Mouse (Mus musculus): ENCODE results near the gene Map1b.
A peak's percentile ranks its signal among the peaks of the same experiment; 100 is the strongest.

Map1b gene

DNA sequence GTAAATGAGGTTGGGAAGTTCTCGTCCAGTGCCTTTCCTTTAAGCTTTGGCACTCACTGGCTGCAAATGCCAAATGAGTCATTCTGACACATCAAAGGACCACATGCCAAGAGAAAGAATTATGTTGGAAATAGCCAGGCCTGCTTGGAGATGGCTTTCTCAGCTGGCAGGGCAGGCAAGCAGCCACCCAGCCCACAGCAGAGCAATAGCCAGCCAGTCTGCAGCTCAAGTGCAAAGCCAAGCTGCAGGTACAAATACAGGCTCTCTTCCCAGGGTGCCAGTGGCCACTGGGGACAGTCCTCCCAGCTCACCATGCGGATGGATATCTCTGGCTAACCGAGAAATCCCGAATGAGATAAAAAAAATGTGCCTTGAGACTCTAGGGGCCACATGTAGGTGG, 12.1 kb upstream of the Map1b start:
- no peak for DNase-seq (ENCODE audit: low read depth, low spot score)

DNA sequence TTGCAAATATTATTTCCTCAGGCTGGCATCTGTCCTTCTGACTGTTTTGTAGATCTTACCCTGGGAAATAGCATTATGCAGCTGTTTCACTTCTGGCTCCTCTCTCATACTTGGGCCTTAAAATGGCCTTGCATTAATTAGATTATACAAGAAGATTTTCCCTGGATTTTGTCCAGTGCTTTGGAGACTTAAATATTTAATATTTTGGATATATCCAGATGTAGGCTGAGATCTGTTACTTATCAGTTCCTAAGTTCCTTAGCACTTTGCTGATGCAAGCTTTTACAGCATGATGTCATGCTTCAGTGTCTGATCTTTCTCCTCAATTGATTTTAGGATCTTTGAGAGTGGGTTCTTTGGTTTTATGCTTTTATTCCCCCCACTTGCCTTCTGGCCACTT, 11.6 kb upstream of the Map1b start:
- DNase-seq (ENCODE audit: low read depth, low spot score), result no peak

DNA sequence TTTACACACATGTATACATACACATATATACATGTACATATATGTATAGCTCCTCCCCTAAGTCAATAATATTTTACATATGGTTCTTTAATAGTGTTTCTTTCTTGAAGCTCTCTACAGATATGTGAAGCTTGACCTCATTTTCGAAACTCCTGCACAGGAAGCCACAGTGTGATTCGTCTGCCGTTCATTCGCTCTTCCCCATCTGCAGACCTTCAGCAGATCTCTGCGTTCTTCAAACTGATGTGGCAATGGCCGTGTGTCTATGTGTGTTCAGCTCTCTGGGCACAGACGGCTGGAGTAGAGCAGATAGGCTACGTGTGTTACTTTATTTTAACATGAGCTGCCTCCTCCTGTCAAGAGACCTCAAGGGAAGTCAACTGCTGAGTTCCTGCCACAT, 9.2 kb upstream of the Map1b start:
- DNase-seq (ENCODE audit: low read depth, low spot score), result no peak

DNA sequence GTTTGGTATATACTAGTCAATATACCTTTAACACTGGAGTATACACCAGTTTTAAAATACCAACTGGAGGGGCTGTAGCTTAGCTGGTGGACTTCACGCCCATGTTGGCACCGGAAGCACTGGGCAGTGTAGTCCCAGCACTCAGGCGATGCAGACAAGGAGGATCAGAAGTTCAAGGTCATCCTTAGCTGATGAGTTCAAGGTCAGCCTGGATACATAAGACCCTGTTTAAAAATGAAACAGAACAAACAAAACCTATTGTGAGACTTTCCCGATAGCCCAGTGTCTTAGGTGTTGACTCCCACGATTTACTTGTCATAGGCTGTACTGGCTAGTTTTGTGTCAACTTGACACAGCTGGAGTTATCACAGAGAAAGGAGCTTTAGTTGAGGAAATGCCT, 1.5 kb upstream of the Map1b start:
- DNase-seq (ENCODE audit: low read depth, low spot score), result no peak

DNA sequence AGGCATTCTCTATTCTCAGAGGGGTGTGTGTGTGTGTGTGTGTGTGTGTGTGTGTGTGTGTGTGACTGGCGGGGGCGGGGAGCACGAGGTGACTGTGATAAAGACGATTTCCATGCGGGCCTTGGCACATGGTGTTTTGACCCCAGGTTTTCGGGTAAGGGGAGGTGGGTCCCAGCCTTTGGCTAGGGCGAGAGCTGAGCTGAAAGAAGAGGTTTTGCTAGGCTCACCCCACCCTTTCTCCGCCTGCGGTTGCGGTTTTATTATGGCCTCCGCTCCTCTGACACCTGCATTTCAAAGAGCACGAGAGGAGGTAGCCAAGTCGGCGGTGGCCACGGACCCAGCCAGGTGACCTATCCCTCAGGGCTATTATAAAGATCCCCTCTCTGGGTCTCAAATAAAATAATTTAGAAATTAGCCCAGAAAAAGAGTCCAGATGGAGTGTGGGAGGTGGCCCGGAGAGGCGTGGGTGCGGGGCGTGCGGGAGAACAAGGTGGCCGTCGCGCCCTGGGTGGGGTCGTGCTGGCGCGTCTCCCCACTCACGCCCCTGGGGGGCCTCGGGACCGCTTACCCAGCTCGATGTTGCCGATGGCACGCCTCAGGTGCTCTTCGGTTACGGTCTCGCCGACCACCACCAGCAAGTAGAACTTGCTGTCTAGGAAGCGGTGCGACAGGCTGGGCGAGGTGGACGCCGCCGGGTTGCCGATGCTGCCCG, 448 bp downstream of the Map1b start:
- DNase-seq (ENCODE audit: low read depth, low spot score), result peak; percentile 6

DNA sequence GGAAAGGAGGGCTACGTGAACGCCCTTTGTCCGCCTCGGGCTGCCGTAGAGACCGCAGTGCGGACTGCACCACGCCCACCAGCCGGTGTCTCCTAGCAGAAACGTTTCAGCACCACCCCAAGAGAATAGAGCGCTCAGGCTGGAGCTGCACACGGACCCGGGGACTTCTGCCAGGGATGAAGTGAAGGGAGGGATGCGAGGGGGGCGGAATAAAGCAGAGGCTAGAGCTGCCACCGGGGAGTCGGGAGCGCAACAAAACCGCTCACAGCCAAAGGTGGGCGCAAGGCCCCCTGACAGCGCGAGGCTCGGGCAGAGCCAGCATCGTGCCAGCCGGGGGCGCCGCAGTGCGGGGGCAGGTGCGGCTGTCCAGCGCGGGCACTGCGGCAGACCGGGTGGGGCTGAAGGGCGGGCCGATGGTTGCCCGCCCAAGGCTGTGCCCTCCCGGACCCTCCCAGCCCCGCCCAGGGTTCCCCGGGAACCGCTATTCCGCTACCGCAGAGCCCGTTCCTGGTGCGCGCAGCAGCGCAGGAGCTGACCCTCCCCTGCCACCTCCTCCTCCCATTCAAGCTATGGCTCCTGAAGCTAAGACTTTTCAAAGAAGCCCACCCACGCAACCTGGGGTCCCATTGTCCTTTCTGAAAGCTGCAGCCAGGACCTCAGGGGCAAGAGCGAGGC, 1.3 kb downstream of the Map1b start:
- DNase-seq (ENCODE audit: low read depth, low spot score), result no peak

DNA sequence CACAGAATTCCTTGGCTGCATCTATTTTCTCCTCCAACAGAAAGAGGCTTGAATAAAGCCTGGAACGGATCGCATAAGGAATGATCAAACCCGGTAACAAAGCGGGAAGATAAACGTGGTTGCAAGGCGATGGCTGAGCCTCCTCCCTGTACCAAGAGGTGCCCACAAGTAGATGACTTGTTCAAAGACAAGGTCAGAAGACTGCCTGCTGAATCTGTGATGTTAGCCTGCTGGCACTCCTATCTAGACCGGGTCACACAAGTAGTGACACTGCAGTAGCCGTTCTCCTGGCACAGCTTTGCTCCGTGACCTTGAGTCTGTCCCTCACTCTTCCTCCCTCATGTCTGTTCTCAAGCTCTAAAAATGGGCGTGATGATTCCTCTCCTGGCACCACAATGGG, 2.4 kb downstream of the Map1b start:
- no peak for DNase-seq (ENCODE audit: low read depth, low spot score)

DNA sequence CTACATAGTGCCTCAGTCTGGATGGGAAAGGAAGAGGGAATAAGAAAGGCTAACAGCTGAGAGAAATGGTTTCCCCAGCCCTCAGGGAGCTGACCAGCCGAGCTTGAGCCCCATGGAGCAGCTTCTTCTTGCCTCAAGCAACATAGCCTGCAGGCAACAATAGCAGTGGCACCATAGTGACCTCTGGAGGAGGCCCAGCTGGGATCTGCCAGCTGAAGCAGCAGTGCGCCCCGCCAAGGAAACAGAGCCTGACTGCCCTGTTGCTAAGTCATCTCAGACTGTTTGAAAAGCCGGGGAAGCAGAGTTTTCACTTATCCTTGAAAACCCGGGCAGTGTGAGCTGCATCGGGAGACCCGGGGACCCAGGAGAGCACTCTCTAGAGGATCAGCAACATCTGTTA, 3.2 kb downstream of the Map1b start:
- no peak for DNase-seq (ENCODE audit: low read depth, low spot score)

DNA sequence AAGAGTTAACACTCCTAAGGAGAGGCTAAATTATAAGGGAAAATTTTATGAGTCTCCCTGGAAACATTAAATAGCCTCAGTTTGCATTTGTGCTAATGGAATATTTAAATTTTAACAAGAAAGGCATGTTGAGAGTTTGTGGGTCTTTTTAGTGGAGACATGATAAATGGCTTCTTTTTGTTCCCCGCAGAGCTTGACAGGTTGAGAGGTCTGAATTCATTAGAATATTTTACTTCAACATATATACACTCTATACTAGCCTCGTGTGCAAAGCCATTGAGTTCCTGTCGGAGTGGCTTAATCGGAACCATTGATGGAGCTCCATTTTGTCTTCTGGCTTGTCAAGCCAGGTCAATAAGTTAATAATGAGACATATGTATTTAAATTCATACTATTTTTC, 6.4 kb downstream of the Map1b start:
- DNase-seq (ENCODE audit: low read depth, low spot score), result no peak

DNA sequence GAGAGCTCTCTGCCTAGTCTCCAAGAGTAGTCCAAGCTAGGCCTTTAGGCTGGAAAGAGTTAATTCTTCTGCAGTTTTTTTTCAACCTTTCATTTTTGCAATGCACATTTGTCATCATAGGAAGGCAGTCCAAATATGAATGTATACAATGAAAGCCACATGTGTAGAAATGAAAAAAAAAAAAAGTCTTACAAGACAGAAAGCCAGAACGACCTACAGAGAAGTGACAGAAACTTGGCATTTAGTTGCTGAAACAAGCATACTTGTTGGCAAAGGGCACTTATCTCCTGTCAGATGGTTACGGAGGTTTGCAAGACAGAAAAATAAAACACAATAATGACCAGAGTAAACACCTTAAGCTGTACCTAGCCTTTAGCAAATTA, 9.8 kb downstream of the Map1b start:
- no peak for DNase-seq (ENCODE audit: low read depth, low spot score)

DNA sequence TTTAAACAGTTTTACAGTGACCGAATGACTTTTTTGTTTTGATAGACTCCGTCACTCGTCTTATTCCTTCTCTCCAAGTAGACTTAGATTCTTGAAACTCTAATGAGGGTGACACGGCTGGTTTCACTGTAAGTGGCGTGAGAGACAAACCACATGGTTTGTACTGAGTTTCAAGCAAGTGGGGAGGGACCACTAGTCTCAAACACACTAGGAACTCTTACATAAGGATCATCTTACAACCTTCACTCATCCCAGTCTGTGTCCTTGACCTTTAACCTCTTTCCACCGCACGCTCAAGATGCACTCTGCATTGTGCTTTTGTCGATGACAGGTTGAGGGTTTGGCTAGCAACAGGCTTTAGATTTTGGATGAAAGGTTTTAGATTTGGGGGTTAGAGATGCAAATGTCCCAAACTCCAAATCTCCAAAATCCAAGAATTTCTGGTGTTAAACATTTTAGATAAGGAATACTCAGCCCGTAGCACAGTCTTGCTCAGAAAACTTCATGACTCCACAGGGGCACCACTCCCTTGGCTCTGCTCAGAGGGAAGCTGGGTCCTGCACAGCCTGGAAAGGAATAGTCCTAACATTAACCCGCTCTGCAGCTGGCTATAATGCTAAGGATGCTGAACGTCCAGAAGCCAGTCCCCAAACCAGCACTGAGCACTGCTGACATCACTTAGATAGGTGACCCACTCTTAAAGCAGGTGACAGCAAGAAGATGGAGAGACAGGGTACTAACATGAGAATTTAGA, 10.3 kb downstream of the Map1b start:
- DNase-seq (ENCODE audit: low read depth, low spot score), result no peak

DNA sequence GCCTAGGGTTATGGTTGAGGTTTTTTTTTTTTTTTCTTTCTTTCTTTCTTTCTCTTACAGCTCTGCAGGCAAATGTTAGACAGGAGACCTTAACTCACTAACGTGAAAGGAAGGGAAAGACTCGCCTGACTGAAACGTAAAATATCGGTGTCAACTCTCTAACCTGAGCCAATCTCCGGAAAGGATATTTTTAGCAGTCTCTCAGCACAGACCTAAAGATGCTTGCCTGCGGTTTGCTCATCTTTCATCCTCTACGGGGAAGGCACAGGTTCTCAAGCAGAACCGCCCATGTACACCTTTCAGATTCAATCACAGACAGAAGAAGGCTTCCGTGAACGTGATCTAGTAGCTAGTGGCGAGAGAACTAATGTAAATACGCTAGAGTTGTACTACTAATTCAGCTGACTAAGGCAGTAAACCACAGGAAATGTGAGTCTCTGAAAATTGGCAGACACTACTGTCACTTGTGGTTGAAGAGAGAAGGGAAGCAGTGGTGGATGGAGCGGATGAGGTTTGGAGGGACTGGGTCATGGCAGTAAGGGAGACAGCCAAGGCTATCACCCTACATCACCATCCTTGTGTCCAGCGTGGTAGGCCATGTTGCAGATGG, 12.9 kb downstream of the Map1b start:
- peak; percentile 27 for DNase-seq (ENCODE audit: low read depth, low spot score)

DNA sequence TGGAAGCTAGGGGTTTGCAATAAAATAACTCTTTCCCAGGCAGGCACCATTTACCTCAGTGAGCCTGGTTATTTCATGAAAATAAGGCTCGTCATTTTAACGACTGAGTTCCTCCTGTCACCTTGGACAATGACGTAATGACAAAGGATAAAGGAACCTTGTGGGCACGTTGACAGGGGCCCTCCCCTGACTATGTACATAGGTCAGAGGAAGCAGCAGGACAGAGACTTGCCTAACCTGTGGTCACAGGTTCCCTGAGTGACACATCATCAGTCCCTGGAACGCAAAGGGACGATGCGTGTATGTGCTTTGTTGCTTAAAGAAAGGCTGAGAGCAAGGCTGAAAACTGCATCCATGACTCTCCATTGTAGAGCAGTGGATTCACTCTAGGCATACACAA, 13.4 kb downstream of the Map1b start:
- peak; percentile 5 for DNase-seq (ENCODE audit: low read depth, low spot score)

DNA sequence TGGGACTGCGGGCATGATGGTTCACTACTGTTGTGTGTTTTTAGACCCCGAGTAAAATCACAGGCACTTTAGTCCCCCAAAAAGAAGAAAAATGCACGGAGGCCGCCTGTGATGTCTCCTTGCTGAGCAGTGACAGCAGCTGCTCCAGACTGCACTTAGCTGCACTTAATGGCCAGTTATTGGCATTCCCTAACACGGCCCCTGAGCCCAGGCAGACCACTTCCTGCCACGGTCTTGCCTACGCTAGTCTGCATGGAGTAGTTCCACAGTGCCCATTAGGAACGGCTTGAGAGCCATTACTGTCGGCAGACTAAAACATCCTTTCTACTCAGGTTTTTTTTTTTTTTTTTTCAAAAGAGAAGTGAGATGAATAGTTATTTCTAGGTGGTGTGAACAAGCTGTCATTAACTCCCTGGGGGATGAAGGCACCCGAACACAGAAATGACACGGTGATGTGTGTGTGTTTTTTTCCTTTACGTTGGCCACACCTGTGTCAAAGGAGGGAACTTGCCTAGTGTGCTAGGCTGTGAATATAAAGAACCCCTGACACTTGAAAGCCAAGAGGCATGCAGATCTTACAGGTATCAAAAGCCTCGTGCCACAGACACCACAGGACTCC, 14.1 kb downstream of the Map1b start:
- no peak for DNase-seq (ENCODE audit: low read depth, low spot score)

DNA sequence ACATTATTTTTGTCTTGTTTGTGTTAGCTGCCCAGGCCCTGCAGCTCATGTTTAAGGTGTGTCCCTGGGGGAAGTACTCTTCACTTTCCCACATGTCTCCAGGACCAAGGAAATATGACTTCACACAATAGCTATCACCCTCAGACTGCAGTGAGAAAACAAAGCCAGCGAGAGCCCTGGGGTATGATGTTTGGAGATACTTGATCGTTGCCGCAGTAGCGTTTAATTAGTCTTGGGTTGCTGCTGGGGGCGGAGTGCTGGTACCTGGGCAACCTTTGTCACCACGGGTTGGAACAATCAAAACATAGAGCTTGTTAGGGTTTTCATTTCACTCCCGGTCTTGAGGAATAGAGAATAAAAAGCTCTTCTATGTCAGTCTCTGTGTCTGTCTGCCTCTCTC, 14.9 kb downstream of the Map1b start:
- DNase-seq (ENCODE audit: low read depth, low spot score), result no peak

DNA sequence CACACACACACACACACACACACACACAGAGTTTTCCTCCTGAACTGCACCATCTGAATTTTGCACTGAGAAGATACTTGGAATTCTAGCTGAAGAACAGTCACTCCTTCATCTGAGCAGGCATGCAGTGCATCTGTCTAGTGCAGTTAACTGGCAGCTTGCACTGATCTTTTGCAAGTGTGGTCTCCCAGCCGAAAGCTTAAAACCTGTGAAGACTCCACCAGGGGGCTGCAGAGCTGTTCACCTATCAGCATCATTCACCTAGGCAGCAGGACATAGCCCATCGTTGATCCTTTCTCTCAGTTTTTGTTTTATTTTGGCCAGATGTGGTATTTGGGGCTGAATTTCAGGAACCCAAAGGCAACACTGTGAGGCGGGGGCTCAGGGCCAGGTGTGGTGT, 15.7 kb downstream of the Map1b start:
- no peak for DNase-seq (ENCODE audit: low read depth, low spot score)

DNA sequence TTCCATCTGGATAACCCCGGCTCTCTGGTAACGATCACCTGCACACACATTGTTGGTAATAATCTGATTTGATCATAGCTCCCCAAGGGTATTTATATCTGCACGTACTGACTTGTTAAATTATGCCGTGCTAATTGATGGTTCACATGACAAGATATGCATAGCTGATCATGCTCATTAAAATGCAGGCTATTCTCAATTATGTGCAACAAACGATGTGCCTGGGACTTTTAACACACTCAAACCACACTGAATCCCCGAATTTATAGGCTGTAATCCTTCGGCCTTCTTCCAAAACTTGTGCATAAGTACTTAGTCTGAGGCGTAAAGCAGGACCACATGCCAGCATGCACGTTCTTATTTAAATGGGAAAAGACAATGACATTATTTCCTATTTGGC, 16.6 kb downstream of the Map1b start:
- no peak for DNase-seq (ENCODE audit: low read depth, low spot score)

DNA sequence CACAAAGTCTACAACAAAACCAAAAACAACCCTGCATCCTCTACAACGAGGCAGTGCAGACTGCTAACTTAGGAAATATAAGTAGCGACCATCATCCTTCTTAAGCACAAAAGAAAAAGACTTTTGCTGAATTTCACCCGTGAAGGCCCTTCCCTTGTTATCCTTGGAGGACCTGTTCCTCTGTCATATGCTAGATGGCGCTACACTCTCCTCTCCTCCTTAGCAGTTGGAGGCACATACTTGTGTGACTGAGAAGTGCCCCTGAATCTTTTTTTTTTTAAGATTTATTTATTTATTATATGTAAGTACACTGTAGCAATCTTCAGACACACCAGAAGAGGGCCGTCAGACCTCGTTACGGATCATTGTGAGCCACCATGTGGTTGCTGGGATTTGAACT, 20.2 kb downstream of the Map1b start:
- no peak for DNase-seq (ENCODE audit: low read depth, low spot score)

DNA sequence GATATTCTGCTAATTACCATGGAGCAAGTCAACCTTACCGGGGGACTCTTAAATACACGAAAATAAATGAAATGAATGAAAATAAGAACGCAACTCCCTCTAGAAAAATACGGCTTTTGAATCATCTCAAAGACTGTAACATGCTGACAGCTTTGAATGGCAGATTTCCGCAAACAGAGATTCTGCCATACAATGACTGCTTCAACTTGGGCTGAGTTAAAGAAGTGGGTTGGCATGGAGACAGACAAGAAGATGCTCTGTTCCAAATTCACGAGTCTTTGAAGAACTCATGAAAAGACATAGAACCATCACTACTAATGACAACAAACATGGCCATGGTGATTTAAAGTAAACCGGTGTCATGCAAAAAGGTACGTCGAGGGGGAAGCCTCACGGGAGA, 21.9 kb downstream of the Map1b start:
- no peak for DNase-seq (ENCODE audit: low read depth, low spot score)

DNA sequence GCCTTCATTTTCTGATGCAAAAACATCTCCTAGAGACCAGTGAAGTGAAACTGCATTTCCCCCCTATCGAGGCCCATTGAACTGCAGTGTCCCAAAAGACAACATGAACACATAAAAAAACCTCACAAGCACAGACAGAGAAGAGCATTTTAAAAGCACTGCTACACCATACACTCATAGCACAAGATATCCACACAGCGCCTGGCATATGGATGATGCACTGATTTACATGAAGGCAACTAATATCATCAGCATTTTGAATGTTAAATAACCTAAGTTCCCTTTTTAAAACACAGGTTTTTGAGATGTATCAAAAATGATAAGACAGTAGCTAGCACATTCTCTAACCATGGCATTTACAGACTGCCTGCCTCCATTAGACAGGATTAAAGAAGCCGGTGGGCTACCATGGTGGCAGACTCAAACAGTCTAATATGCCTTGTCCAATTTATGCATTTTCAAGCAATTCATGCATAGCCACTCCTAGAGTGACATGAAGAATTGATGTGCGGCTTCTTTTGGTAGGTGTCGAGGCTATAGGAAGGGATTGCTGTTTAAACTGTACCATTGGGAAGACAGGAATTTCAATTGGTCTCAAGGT, 22.9 kb downstream of the Map1b start:
- DNase-seq (ENCODE audit: low read depth, low spot score), result no peak

DNA sequence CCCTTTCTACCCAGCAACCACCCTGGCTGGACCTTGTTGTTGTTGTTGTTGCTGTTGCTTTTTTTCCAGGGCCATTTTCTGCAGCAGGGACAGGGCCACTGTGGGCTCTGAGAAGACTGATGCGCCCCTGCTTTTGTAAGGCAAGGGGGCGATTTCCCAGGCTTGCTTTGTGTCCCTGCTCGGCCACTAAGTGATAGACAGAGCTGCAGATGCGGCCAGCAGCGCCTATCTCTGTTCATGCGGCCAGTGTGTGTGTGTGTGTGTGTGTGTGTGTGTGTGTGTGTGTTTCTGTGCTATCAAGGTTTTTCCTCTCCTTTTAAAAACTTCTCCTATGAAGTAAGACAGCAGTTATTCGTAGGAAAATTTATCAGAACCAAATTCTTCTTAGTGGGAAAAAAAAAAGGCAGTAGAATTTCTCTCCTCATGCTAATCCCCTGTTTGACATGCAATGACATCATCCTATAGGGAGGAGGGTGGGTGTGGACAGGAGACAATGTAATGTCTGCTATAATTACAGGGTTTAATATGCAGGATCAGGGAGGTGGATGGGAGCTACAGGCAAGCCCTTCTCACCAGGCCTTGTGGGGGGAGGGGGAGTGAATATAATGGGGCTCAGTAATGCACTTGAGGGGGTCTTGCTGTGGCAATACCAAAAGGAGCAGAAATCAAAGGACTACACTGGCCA, 23.6 kb downstream of the Map1b start:
- DNase-seq (ENCODE audit: low read depth, low spot score), result no peak

All from CD4-positive, CD25-positive, alpha-beta regulatory T cell, adult 2 months (primary cell).